Mouse (Mus musculus): Measurements from ENCODE around the gene Mcm7.

Mcm7 gene

GRCm38 (mm10) chr5:138155443-138155976, 16.7 kb downstream of the Mcm7 start, which contains the start of gene Zfp113:
Gene Zfp113, minus strand, starts transcription at chr5:138155744.
- peak; percentile 96 for DNase-seq (ENCODE audit: low read depth)

GRCm38 (mm10) chr5:138154390-138154789, 17.8 kb downstream of the Mcm7 start:
- DNase-seq (ENCODE audit: low read depth), result no peak

GRCm38 (mm10) chr5:138138585-138138984, 33.6 kb downstream of the Mcm7 start:
- DNase-seq (ENCODE audit: low read depth), result no peak

- peak; percentile 31 for DNase-seq (ENCODE audit: low read depth)
Observed at GRCm38 (mm10) chr5:138137935-138138549, 34.2 kb downstream of the Mcm7 start.

GRCm38 (mm10) chr5:138137257-138137656, 35.0 kb downstream of the Mcm7 start:
- DNase-seq (ENCODE audit: low read depth), result no peak

- no peak for DNase-seq (ENCODE audit: low read depth)
Observed at GRCm38 (mm10) chr5:138132425-138133064, 39.7 kb downstream of the Mcm7 start.

GRCm38 (mm10) chr5:138118041-138118440, 54.2 kb downstream of the Mcm7 start:
- peak; percentile 7 for DNase-seq (ENCODE audit: low read depth)

GRCm38 (mm10) chr5:138117199-138118015, 54.8 kb downstream of the Mcm7 start:
- peak; percentile 15 for DNase-seq (ENCODE audit: low read depth)

- DNase-seq (ENCODE audit: low read depth), result peak; percentile 89
Observed at GRCm38 (mm10) chr5:138116255-138117198, 55.7 kb downstream of the Mcm7 start, which contains the start of gene Zscan21. Gene Zscan21, plus strand, starts transcription at chr5:138116903.

All from fibroblast of lung, adult 2 months (primary cell).